Mouse (Mus musculus) stomach, postnatal 0 days (tissue): ENCODE measurements around the gene Hspb9.

ENCODE experiments used
- CTCF ChIP-seq: IDR thresholded peaks from 2 replicates; pipeline ENCODE4 v1.5.1; 2016; ENCODE audit warnings: antibody characterized with exemption, low read depth, mild to moderate bottlenecking, moderate library complexity
- EP300 ChIP-seq: optimal IDR thresholded peaks from 2 replicates; pipeline ENCODE3; 2016; ENCODE audit warnings: antibody characterized with exemption

GRCm38 (mm10) chr11:100741348-100741747, 27.7 kb downstream of the Hspb9 start:
- TF ChIP-seq CTCF = no peak
- no peak for TF ChIP-seq EP300
